Mouse (Mus musculus) heart, embryonic 11.5 days (tissue): ENCODE results near the gene Ubap1l. TPM values are rescaled to one million over a fixed set of nuclear protein-coding genes. Genes with fewer than 3 reads are reported as not detected.

Experiments
- ATAC-seq: fragments of 200-750 bp; cut with Nextera tagmentation; replicated peaks from 2 replicates; pipeline ENCODE4 v1.8.0; 2017; ENCODE audit warnings: moderate library complexity; ENCODE audit not compliant: insufficient number of reproducible peaks, low FRiP score, low TSS enrichment
- H3K27ac ChIP-seq: fragments of 300-500 bp; sonication (generic); 2 replicates; pipeline ENCODE4 v1.5.1; 2014; ENCODE audit warnings: mild to moderate bottlenecking, low read depth, low read length
- H3K27me3 ChIP-seq: fragments of 300-500 bp; sonication (generic); 2 replicates; pipeline ENCODE4 v1.6.1; 2014; ENCODE audit warnings: mild to moderate bottlenecking, low read length, mixed read lengths; ENCODE audit not compliant: control insufficient read depth, insufficient read depth
- H3K36me3 ChIP-seq: fragments of 300-500 bp; sonication (generic); 2 replicates; pipeline ENCODE4 v1.6.1; 2014; ENCODE audit warnings: mild to moderate bottlenecking, low read length, moderate library complexity, mixed read lengths; ENCODE audit not compliant: control insufficient read depth, insufficient read depth
- H3K4me1 ChIP-seq: fragments of 300-500 bp; sonication (generic); 2 replicates; pipeline ENCODE4 v1.6.1; 2014; ENCODE audit warnings: low read length; ENCODE audit not compliant: control insufficient read depth, insufficient read depth
- H3K4me2 ChIP-seq: fragments of 300-500 bp; sonication (generic); 2 replicates; pipeline ENCODE4 v1.6.1; 2014; ENCODE audit warnings: mild to moderate bottlenecking, moderate library complexity
- H3K4me3 ChIP-seq: fragments of 300-500 bp; sonication (generic); 2 replicates; pipeline ENCODE4 v1.5.1; 2014; ENCODE audit warnings: low read depth, low read length
- H3K9ac ChIP-seq: fragments of 300-500 bp; sonication (generic); 2 replicates; pipeline ENCODE4 v1.6.1; 2014; ENCODE audit warnings: mild to moderate bottlenecking, low read depth, low read length, moderate library complexity
- H3K9me3 ChIP-seq: fragments of 300-500 bp; sonication (generic); replicated peaks from 2 replicates; pipeline ENCODE4 v1.6.1; 2016; ENCODE audit warnings: low read length; ENCODE audit not compliant: control insufficient read depth
- WGBS: fragments of 180-500 bp; shearing (Covaris S2); extraction: QIAGEN DNeasy Blood & Tissue Kit; methylation state at CpG from one replicate; pipeline ENCODE4 v1.1.7; 2014; ENCODE audit not compliant: insufficient replicate concordance; 5-methylcytosine and 5-hydroxymethylcytosine counted together
- polyA plus RNA-seq: library from polyadenylated mRNA; unstranded; fragments of >200 nt; fragmentation: Nextera tagmentation; extraction: Ambion mirVana; gene quantifications from 2 replicates; pipeline ENCODE4 v1.2.1, GENCODE M21; 2014

The Ubap1l gene
- polyA plus RNA-seq, 1 experiment from 2014 or later, result 0.73 TPM

GRCm38 (mm10) chr9:65394360-65394759 is 33.5 kb downstream of the Ubap1l start:
- Histone ChIP-seq H3K27me3 (peaks cover 37% of the 10 kb centered on the region), H3K9ac (no peak overlapping the region), H3K9me3 (no peaks in the 10 kb centered on the region), H3K4me3 (no peak overlapping the region), H3K27ac (no peak overlapping the region), H3K36me3 (no peaks in the 10 kb centered on the region), H3K4me2 (no peak overlapping the region), H3K4me1 (peaks cover 13% of the 10 kb centered on the region)
- 54% methylated on average over 2 of the region's 2 CpGs for WGBS
- no peak for ATAC-seq

- under 1% methylated on average over 24 of the region's 24 CpGs for WGBS
- peak; percentile 70 for ATAC-seq
- no peaks in the 10 kb centered on the region for H3K36me3 ChIP-seq
- no peaks in the 10 kb centered on the region for H3K9me3 ChIP-seq
- H3K9ac ChIP-seq, result peak within 1 kb of the TSS; percentile 64
- H3K4me2 ChIP-seq, result peak within 1 kb of the TSS; percentile 69
- H3K27me3 ChIP-seq, result 0 out of 2 replicates have a peak, but pooled peaks cover 2% of the 10 kb centered on the region
- H3K4me1 ChIP-seq, result peaks cover 7% of the 10 kb centered on the region
- H3K4me3 ChIP-seq, result peak within 1 kb of the TSS; percentile 48
- H3K27ac ChIP-seq, result no peak within 1 kb of the TSS
Measured at GRCm38 (mm10) chr9:65398279-65398678, 37.4 kb downstream of the Ubap1l start, which contains the start of gene Rasl12. TSS of gene Rasl12 (plus strand) at chr9:65398506.

GRCm38 (mm10) chr9:65399934-65400333 is 39.1 kb downstream of the Ubap1l start:
- no peaks in the 10 kb centered on the region for H3K27me3 ChIP-seq
- H3K4me3 ChIP-seq, result no peak overlapping the region
- no peaks in the 10 kb centered on the region for H3K9me3 ChIP-seq
- 83% methylated on average over 6 of the region's 6 CpGs for WGBS
- no peaks in the 10 kb centered on the region; the same call in 1 of the 2 replicates for H3K4me1 ChIP-seq
- H3K36me3 ChIP-seq, result no peaks in the 10 kb centered on the region
- no peak overlapping the region for H3K27ac ChIP-seq
- ATAC-seq, result no peak
- no peak overlapping the region for H3K4me2 ChIP-seq
- no peak overlapping the region for H3K9ac ChIP-seq

- no peak overlapping the region for H3K9ac ChIP-seq
- H3K4me2 ChIP-seq, result no peak overlapping the region
- no peak overlapping the region for H3K27ac ChIP-seq
Measured at GRCm38 (mm10) chr9:65404331-65405183, 43.7 kb downstream of the Ubap1l start.

GRCm38 (mm10) chr9:65405184-65405449 is 44.3 kb downstream of the Ubap1l start:
- H3K4me1 ChIP-seq, result no peaks in the 10 kb centered on the region; the same call in 1 of the 2 replicates
- H3K4me2 ChIP-seq, result no peak overlapping the region
- H3K9ac ChIP-seq, result no peak overlapping the region
- 73% methylated on average over 2 of the region's 2 CpGs for WGBS
- ATAC-seq, result no peak
- H3K9me3 ChIP-seq, result no peaks in the 10 kb centered on the region
- no peak overlapping the region for H3K4me3 ChIP-seq
- H3K36me3 ChIP-seq, result no peaks in the 10 kb centered on the region
- H3K27ac ChIP-seq, result no peak overlapping the region
- H3K27me3 ChIP-seq, result no peaks in the 10 kb centered on the region

More at GRCm38 (mm10) chr9:65404331-65405183, 43.7 kb downstream of the Ubap1l start:
- Histone ChIP-seq H3K4me3 (no peak overlapping the region), H3K27me3 (no peaks in the 10 kb centered on the region), H3K4me1 (no peaks in the 10 kb centered on the region; the same call in 1 of the 2 replicates), H3K9me3 (no peaks in the 10 kb centered on the region), H3K36me3 (no peaks in the 10 kb centered on the region)
- no peak for ATAC-seq
- 54% methylated on average over 15 of the region's 15 CpGs for WGBS

- ATAC-seq, result no peak
- Histone ChIP-seq H3K36me3 (no peaks in the 10 kb centered on the region), H3K9ac (no peak overlapping the region), H3K27ac (no peak overlapping the region), H3K4me2 (no peak overlapping the region), H3K4me3 (no peak overlapping the region), H3K27me3 (no peaks in the 10 kb centered on the region), H3K9me3 (no peaks in the 10 kb centered on the region), H3K4me1 (no peaks in the 10 kb centered on the region; the same call in 1 of the 2 replicates)
- WGBS, result 72% methylated on average over 5 of the region's 5 CpGs
Measured at GRCm38 (mm10) chr9:65407327-65407726, 46.5 kb downstream of the Ubap1l start.

GRCm38 (mm10) chr9:65407861-65408260 is 47.0 kb downstream of the Ubap1l start:
- 77% methylated on average over 3 of the region's 3 CpGs for WGBS
- ATAC-seq, result no peak
- no peak overlapping the region for H3K27ac ChIP-seq
- H3K4me3 ChIP-seq, result no peak overlapping the region
- no peak overlapping the region for H3K4me2 ChIP-seq
- H3K27me3 ChIP-seq, result no peaks in the 10 kb centered on the region
- no peaks in the 10 kb centered on the region for H3K9me3 ChIP-seq
- H3K36me3 ChIP-seq, result no peaks in the 10 kb centered on the region
- H3K4me1 ChIP-seq, result no peaks in the 10 kb centered on the region; the same call in 1 of the 2 replicates
- H3K9ac ChIP-seq, result no peak overlapping the region

GRCm38 (mm10) chr9:65408871-65409295 is 48.0 kb downstream of the Ubap1l start:
- ATAC-seq, result no peak
- H3K4me3 ChIP-seq, result no peak overlapping the region
- no peaks in the 10 kb centered on the region; the same call in 1 of the 2 replicates for H3K4me1 ChIP-seq
- H3K9ac ChIP-seq, result no peak overlapping the region
- H3K9me3 ChIP-seq, result no peaks in the 10 kb centered on the region
- H3K36me3 ChIP-seq, result no peaks in the 10 kb centered on the region
- no peak overlapping the region for H3K4me2 ChIP-seq
- H3K27ac ChIP-seq, result no peak overlapping the region
- no peaks in the 10 kb centered on the region for H3K27me3 ChIP-seq
- WGBS, result 64% methylated on average over 5 of the region's 5 CpGs

GRCm38 (mm10) chr9:65410378-65410777 is 49.5 kb downstream of the Ubap1l start:
- no peak overlapping the region for H3K4me2 ChIP-seq
- H3K4me3 ChIP-seq, result no peak overlapping the region
- H3K27ac ChIP-seq, result no peak overlapping the region
- no peaks in the 10 kb centered on the region for H3K9me3 ChIP-seq
- H3K4me1 ChIP-seq, result no peaks in the 10 kb centered on the region
- no peak for ATAC-seq
- WGBS, result 92% methylated on average over 8 of the region's 8 CpGs
- H3K27me3 ChIP-seq, result no peaks in the 10 kb centered on the region
- no peaks in the 10 kb centered on the region for H3K36me3 ChIP-seq
- no peak overlapping the region for H3K9ac ChIP-seq
